Mouse (Mus musculus): ENCODE data around the gene Shroom3.

Shroom3 gene

DNA sequence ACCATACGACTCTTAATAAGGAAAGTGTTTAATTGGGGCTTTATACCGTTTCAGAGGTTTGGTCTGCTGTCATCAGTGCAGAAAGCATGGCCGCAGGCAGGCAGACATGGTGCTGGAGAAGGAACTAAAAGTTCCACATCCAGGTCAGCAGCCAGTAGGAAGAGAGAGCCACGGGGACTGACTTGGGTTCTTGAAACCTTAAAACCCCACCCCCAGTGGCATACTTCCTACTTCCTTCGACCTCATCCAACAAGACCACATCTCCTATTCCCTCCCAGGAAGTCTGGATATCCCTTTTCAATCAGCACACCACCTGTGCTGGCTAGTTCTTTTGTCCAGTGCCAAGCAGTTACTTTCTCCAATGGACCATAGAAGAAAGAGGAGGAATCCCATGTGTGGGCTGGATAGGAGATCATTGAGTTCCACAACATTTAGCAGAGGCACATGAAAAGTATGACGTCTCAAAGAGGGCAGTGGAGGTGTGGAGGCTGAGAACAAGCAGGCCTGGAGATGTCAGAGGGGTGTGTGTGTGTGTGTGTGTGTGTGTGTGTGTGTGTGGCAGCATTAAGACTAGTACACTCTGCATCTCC lies 76.0 kb downstream of the Shroom3 start:
- DNase-seq, result no peak

DNA sequence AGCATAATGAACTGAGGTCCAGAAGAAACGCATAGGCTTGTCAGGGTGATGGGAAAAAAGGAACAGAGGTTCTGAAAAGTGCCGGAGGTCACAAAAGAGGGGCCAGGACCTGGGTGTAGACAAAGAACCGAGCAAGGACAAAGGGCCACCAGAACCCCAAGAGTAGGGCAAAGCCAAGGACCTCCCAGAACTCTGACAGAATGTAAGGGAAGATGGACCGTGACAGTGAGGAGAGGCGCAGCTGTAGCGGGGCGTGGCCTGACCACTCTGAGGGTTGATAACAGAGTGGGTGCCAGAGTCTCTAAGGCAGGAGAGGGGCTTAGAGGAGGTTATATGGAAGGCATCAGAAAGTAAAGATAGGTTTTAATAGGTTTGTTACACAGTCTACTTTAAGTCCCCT lies 77.3 kb downstream of the Shroom3 start:
- no peak for DNase-seq

DNA sequence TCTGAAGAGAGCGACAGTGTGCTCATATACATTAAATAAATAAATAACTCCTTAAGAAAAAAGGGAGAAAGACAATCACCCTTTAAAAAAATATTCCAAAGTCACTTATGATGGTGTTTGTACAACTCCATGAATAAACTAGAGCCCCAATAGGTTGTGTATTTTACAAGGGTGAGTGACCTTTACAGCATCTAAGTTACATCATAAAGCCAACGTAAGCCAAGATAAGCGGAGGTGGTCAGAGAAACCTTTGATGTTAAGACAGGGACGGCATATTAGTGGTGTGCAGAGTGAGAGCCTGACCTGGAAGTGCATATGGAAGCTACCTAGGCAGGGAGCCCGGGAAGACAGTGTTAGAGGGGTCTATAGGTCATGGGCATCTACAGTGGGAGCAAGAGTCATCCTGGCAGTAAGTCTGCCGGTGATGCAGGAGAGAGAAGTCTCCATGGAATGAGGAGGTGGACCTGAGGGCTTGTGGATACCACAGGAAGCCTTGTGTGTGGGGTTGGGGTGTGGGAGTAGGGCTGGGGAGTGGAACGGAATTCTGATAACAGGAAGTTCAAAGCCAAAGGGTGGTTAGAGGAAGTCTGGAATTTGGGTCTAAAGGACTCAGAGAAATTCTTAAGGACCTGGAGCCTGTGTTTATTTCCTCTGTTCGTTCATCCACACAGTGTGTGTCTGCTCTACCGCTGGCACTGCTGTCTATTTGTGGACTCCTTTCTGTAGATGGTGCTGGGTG lies 78.5 kb downstream of the Shroom3 start:
- no peak for DNase-seq

DNA sequence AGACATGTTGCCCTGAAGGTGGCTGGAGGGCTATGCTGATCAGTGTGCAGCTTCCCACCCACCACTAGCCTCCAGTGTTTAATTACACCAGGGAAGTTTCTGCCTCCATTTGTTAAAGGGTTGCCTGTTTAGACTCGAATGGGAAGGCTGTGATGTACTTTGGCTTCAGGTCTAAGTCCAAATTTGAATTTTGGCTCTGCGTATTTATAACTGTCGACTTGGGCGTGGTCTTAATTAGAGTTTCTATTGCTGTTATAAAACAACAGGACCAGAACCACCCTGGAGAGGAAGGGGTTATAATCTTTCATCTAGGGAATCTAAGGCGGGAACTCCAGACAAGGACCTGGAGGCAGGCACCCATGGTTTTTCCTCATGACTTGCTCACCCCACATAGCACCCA lies 79.2 kb downstream of the Shroom3 start:
- no peak for DNase-seq

DNA sequence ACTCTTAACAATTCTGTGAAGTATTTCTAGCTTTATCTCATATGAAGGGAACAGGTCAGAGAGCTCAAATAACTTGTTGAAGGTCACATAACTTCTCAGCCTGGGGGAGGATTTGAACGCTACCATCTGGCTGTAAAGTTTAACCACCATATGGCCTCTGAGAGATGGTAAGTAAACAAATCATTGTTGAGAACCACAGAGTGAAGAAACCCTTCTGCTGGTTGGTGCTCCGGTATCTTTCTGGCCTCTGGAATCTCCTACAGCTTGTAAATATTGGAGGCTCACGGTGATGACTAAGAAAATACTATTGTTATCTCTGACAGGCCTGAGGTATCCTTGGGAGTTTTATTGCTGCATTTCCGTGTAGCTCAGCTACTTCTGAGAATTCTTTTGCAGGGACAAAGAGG lies 80.3 kb downstream of the Shroom3 start:
- no peak for DNase-seq

DNA sequence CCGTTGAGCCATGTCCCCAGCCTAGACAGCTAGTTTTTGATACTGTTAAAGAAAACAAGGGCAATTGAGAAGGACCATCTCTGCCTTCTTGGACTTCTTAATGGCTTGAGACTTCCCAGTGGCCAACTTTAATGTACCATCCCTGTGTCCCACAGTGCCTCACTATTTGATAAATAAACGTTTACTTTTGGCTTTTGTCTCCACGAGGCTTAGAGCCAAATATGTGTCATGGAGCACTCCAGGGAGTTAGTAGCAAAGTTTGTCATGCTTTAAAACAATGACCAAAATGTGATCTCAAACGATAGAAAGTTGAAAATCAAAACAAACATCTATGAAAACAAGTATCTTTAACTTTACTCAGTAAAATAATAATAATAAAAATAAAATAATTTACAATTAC lies 83.1 kb downstream of the Shroom3 start:
- no peak for DNase-seq

DNA sequence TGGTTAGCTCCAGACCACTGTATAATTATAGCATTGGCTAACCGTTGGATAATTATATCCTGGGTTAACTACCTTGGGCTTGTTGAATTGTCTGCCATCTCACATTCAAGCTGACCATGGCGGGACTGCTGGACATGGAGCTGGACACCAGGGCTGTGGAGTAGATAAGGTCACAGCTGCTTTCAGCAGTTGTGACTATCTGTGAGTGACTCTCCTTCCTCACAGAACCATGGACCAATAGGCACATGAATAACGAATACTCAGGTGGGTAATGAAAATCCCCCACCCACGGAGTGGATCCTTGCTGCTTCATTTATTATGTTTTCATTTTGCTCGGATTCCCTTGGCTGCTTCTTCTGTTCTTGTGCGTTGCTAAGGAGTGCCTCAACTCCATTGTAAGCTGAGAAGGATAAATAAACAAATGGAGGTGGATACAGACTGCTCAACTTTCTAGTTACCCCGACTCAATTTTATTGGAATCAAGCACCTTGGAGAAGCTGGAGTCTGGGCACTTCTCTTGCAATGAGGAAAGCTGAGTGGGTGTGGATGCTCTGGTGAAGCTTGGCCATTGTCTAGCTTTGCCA lies 84.1 kb downstream of the Shroom3 start:
- no peak for DNase-seq

DNA sequence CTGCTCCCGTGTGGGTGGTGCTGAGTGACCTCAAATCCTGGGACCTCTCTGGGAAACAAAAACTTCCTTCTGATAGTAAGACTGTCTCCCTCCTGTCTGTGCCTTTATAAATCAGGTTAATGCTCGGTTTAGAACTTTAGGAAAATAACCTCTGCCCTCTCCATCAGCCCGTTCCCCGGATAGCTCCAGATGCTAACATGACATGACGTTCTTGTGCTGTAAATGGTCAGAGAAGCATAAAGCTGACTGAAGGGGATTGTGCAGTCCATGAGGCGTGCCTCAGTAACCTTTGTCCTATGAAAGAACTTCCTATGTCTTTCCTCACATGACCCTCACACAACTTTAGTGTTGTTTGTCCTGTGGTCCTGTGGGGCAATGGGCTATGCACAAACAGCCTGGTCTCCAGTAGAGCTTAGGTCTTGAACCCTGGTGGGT lies 84.6 kb downstream of the Shroom3 start:
- DNase-seq, result no peak

DNA sequence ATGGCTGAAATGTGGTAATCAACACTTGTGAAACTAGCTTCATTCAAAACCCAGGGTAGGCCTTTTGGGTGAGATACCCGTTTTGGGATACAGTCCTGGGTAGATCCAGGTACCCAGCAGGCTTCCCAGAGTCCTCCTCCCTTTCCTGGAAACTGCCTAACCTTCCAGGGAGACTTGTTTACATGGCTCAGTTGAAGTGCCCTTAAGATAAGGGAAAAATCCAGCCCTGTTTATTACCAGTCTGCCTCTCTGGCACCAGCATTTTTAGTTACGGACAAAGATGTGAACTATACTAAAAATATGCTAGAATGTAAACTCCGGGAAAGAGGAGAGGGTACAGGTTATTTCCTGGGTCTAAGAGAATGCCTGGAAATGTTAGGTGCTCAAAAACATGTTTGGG lies 90.6 kb downstream of the Shroom3 start:
- DNase-seq, result no peak

DNA sequence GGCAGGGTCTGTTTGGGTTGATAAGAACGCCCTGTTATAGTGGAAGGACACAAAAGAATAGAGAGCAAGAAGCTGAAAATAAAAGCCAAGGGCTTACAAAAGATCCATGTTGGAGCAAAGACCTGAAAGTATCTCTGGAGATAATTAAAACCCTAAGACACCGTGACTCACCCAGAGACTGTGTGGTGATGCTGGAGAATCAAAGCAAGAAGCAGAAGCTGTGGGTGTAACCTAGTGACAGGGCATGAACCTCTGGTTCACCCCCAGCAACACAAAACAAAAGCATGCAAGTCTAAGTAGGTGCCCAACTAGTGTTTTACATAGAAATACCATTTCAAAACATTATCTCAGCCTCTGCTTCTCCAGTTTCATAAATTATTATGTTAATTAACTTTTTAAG lies 91.2 kb downstream of the Shroom3 start:
- no peak for DNase-seq

DNA sequence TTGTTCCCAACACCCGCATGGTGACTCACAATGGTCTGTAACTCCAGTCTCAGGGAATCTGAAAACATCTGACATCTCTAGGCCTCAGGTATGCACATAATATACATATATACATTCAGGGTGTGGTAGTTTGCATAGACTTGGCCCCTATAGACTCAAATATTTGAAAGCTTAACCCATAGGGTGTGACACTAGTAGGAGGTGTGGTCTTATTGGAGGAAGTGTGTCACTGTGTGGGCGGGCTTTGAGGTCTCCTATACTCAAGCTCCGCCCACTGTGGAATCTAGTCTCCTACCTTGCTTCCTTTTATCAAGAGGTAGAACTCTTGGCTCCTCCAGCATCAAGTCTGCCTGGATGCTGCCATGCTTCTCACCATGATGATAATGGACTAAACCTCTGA lies 91.7 kb downstream of the Shroom3 start:
- DNase-seq, result no peak

DNA sequence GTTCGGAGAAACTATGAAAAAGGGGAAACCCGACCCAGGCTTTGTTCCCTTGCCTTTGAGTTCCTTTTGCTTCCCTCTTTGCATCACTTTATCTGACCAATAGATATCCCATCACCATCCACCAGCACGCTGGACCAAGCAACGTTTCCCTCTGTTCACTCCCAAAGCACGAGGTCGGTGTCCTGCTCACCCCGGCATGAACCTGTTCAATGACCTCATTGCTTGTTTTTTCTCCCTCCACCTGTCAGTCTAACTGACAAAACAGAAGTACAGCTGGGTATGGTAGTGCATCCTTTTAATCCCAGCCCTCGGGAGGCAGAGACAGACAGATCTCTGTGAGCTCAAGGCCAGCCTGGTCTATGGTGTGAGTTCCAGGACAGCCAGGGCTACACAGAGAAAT lies 95.2 kb downstream of the Shroom3 start:
- no peak for DNase-seq

DNA sequence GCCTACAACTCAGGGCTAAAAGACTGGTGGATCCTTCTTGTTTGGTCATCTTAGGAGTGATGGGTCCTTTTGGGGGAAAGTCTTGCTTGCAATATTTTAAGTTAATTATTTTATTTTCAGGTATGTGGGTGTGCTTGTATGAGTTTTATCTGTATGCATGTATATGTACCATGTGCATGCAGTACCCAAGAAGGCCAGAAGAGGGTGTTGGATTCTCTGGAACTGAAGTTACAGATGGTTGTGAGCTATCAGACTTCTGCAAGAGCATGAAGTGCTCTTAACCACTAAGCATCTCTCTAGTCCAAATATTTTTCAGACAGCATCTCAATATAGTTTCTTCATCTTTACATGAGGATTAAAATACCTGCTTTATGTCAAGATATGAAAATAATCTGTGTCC lies 97.8 kb downstream of the Shroom3 start:
- no peak for DNase-seq

DNA sequence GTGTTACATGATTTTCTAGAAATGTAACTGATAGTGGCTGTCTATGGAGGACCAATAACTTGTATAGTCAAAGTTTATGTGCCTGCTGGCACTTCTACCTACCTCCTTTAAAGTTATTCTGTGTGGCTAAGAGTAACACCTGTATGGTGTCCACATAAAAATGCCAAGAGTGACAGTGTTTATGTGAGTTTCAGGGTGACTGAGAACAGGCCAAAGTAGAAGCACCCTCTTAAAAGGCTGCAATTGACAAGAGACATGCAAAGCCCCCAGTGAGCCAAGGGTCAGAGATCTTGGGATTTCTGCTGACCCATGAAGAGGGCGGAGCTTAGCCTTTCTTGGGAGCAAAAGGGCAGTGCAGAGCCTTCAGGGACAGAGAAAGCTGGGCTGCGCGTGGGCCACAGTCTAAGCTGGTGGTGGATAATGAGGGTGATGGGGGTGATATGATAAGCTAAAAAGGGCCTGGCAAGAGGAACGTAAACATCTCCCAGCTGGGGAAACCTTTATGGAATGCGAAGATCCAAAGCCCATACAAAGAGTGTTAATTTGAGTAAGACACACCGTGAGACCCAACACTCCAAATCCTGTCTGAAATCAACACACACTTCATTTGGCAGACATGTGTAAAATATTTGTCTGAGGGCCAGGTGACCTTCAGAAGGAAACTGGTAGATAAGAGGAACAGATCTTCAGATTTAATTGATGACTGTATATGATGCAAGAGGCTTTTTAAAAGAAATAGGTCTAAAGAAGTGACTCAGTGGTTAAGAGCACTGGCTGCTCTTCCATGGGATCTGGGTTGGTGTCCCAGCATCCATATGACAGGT lies 101.0 kb downstream of the Shroom3 start:
- no peak for DNase-seq

DNA sequence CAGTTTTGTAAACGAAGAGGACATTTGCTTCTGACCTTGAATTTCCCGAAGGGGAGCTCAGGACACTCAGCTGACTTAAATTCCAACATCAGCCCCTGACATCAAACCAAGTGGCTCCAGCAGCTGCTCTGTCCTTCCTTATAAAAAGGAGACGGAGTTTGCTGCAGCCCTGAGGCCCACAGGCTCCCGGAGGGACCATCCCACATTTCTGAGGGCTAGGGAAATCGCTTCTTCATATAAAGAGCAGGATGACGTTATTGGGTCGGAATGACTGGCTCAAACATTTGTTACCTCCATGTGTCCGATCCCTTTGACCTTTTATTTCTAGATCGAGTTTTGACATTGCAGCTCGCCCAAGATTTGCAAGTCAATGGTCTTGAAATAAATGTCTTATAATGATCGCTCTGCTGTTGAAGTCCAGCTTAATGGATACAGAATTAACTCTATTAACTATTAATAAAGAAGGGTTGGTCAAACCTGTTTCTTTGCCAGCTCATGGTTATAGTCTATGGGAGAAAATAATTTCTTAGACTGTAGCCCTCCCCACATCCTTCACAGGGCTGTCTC lies 102.7 kb downstream of the Shroom3 start:
- DNase-seq, result no peak

DNA sequence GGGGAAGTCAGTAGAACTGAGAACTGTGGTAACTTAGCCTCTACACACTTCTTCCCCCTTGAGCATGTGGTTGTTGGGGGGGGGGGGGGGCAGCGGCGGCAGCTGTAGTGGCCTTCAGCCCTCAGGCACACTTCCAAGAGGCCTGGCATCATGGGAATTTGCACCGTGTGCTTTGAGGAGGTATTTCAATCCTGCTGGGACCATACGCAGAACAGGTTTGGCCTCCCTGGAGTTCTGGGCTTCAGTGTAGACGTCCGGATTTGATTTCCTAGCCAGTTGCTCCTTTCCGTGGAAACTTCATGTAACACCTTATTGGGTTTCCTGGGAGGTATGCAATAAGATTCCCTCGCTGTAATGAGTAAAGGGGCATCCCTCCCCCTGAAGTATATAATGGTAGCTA lies 105.8 kb downstream of the Shroom3 start:
- no peak for DNase-seq

DNA sequence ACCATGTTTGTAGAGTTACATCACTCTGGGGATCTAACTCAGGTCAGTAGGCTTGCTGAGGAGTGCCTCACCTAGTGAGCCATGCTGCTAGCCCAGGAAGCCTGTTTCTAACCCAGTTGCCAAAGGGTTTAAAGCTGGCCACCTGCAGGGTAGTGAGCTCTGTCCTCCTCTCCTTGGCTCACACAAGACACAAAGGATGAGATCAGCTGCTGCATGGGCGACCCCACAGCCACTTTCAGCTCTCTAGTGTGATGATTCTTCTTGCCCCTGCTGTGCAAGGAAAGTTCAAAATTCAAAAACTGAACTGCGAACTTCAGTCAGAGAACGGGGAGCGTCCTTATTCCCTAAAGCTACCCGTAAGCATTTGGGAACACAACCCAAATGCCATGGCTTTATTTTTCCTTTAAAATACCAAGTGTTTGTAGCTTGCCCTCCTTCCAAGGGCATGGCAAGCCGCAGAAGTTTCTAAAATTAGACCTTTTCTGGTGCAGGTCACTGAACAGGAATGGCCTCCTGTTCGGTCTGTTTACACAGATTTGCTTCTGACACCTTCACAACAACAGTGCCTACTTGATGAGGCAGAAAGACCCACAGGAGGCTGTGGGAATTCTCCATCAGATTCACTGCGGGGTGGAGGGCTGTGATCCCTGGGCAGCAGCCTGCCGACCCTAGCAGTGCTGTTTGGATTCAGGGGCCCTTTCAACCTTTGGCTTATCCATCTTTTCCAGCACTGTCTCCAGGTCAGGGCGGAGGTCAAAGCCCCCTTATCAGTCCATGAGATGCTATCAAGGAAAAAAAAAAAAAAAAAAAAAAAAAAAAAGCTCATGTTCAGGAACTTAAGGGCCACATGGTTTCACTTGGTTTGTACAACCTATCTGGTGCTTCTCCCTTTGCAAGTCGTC lies 113.1 kb downstream of the Shroom3 start:
- DNase-seq, result no peak

DNA sequence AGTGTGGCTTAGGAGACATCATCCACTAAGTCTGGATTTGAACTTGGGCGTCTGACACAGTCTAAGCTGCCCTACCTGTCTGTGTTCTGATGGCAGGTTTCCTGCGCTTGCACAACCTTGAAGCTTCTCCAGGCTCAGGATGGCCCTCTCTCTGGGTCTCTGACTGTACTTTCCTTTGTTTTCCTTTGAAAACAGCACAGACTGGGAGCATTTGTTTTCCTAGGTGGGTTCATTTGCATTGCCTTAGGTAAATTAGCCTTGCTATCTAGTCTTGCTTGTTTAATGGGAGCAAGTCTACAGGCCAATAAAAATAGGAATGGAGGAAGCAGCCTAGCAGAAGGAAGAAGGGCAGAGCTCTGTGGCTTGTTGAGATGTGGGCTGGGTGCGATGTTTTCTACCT lies 114.7 kb downstream of the Shroom3 start:
- no peak for DNase-seq

DNA sequence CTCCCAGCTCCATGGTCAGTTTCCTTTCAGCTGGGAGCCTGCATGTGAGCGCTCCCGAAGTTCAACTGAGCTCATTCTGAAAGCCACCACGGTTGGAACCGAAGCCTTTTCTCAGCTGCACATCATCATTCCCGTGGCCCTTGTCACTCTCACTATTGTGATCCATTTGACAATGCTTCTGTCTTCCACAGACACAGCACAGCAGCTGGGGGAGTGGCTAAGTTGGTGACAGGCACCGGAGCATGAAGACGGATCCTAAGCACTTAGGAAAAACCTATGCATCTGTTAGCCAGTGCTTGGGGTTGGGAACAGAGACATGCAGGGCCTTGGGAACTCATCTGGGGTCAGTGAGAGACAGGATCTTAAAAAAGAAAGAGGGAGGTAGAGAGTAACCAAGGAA lies 121.1 kb downstream of the Shroom3 start:
- DNase-seq, result peak; percentile 12

DNA sequence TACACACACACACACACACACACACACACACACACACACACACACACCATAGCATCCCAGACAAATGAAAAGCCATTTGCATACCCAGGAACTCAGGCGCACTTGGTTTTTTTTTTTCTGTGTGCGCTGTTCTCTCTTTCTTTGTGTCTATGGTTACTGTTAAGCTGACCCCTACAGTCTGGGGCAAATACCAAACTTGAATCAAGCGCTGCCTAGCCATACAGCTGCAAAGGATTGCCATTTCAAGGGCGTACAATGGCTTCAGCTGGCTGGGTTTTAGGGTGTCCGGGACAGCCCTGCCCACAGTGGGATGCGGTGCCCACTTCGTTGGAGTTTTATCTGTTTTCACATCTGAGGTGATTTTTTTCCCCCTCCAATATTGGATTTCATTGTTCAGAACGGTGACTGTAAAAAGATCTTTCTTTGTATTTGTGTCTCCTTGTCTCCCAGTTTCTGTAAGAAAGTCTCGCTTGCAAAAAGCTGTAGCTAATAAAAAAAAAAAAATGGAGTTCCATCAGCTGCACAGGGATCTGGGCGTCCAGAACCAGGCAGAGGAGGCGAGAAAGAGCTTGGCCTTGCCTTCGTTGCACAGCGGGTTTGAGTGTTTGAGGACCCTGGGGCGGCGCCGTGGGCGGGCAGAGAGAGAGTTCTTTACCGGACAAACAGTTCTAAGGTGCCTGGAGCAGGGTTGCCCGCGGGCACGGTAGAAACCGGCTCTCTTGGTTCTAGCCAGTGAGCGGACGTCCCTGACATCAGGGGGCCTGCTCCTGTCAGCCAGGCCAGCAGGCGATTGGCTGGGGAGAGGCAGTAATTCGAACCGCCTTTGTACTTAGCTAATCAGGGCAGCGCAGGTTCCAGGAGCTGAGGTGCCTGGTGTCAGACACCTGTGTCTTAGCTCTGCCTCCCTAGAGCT lies 125.5 kb downstream of the Shroom3 start:
- no peak for DNase-seq

DNA sequence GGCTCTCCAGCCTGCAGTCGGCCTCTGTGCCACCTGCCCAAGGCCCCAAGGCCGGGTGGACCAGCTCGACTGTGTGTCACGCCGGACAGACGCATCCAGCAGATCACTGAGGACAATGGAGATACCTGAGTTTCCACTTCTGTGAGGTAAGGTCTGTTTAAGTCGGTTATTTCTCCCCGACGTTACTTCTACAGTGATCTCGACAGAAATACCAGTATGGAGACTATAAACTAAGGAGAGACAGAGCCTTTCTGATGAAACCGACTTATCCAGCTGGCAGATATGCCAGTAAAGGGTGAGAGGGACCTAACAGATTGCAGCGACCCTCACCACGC lies 126.1 kb downstream of the Shroom3 start:
- DNase-seq, result no peak
